In genomic region chr10:79614305-79614643, GRCm38 (mm10) we compare ENCODE assay signal across 10 mouse cellular contexts. TPM values are rescaled to one million over a fixed set of nuclear protein-coding genes. Genes with fewer than 3 reads are reported as not detected.
DNase-seq lines count a peak whose midpoint lies in the region; ATAC-seq lines count a peak whose summit lies in the region.
"Had no signal": no experiment of that assay in that cellular context is flagged by ENCODE, and none has a peak within 500 bp of the region (broad histone marks: within the 10 kb centered on the region; RNA-seq: fewer than 3 reads in every experiment).

No protein-coding gene starts in this region.

- H3K9ac ChIP-seq in neural tube, embryonic 12.5 days, result no peak overlapping the region

- H3K4me1 ChIP-seq in heart, embryonic 10.5 days, result peaks cover 29% of the 10 kb centered on the region
- peaks cover 24% of the 10 kb centered on the region for H3K4me1 ChIP-seq in neural tube, embryonic 12.5 days

- peaks cover 59% of the 10 kb centered on the region for H3K27me3 ChIP-seq in heart, embryonic 10.5 days (ENCODE audit: insufficient read depth, poor library complexity, severe bottlenecking)
- H3K27me3 ChIP-seq in neural tube, embryonic 12.5 days (replicated peaks), result peaks cover 29% of the 10 kb centered on the region

- peak overlapping the region; percentile 100 for H3K4me2 ChIP-seq in neural tube, embryonic 12.5 days (replicated peaks)

- no peak overlapping the region for H3K27ac ChIP-seq in heart, embryonic 10.5 days
- H3K27ac ChIP-seq in neural tube, embryonic 12.5 days, result no peak overlapping the region

- no peaks in the 10 kb centered on the region for H3K36me3 ChIP-seq in heart, embryonic 10.5 days
- 0 out of 2 replicates have a peak, but pooled peaks cover 3% of the 10 kb centered on the region for H3K36me3 ChIP-seq in neural tube, embryonic 12.5 days

- H3K4me3 ChIP-seq in heart, embryonic 10.5 days, result peak overlapping the region; percentile 70
- H3K4me3 ChIP-seq in neural tube, embryonic 12.5 days, result peak overlapping the region; percentile 56; the same call in 1 of the 2 replicates

- WGBS in heart, embryonic 10.5 days, result 72% methylated on average over 1 of the region's 1 CpGs
- 80% methylated on average over 1 of the region's 1 CpGs for WGBS in neural tube, embryonic 12.5 days

- no peak for DNase-seq in heart, embryonic 10.5 days (ENCODE audit: low spot score)
- no peak for DNase-seq in heart, adult 11 months
- no peak for DNase-seq in neural tube, embryonic 10.5 days (ENCODE audit: extremely low spot score, low spot score)
- no peak for DNase-seq in frontal cortex, postnatal 14 days (ENCODE audit: low spot score in 2 of 2)
- DNase-seq in layer of hippocampus, adult 18-20 months (ENCODE audit: low spot score in 2 of 2), result no peak
- no peak for DNase-seq in layer of hippocampus, adult 8-10 months (ENCODE audit: low spot score in 2 of 2)

- no peaks in the 10 kb centered on the region for H3K9me3 ChIP-seq in heart, embryonic 10.5 days
- H3K9me3 ChIP-seq in neural tube, embryonic 12.5 days, result no peaks in the 10 kb centered on the region

- no peak; the same call in 1 of the 2 replicates for ATAC-seq in neural tube, embryonic 12.5 days (ENCODE audit: low FRiP score, low read depth)
- 0 out of 2 replicates have a peak, but pooled peaks have one; percentile 9 for ATAC-seq in megakaryocyte progenitor cell, adult 5-6 weeks (replicated peaks; ENCODE audit: poor library complexity)

RNA-seq across cellular contexts. Expression of gene C2cd4c, which starts 0.4 kb away (rescaled TPM):
- not detected in 2 replicates for polyA plus RNA-seq in heart, embryonic 10.5 days (2016; fragmentation: Nextera tagmentation; extraction: Ambion mirVana)
- polyA plus RNA-seq in neural tube, embryonic 12.5 days (2016; fragmentation: Nextera tagmentation; extraction: Ambion mirVana), result 0.09 TPM in 1 of 2 replicates, not detected in the other
- total RNA-seq in megakaryocyte progenitor cell, adult 5-6 weeks (2015), result not detected in 2 replicates
- not detected in 2 replicates for total RNA-seq in megakaryocyte progenitor cell, adult 5-6 weeks (2017)
- total RNA-seq in layer of hippocampus, adult 18-20 months (2021), result 10 to 100 TPM; 11.7 to 17.0 TPM
- total RNA-seq in layer of hippocampus, adult 8-10 months (2022), result 10 to 100 TPM; 13.4 to 17.6 (median 15.5) TPM

RNA-seq across cellular contexts. Expression of gene Shc2, which starts 23.4 kb away (rescaled TPM):
- polyA plus RNA-seq in heart, embryonic 10.5 days (2016; fragmentation: Nextera tagmentation; extraction: Ambion mirVana), result 2.7 and 6.3 TPM in 2 replicates
- polyA plus RNA-seq in neural tube, embryonic 12.5 days (2016; fragmentation: Nextera tagmentation; extraction: Ambion mirVana), result 35.5 and 43.9 TPM in 2 replicates
- not detected in 2 replicates for total RNA-seq in megakaryocyte progenitor cell, adult 5-6 weeks (2015)
- total RNA-seq in megakaryocyte progenitor cell, adult 5-6 weeks (2017), result not detected in 2 replicates
- 10 to 100 TPM; 41.5 to 43.4 TPM for total RNA-seq in layer of hippocampus, adult 18-20 months (2021)
- 10 to 100 TPM; 41.1 to 51.9 (median 45.4) TPM for total RNA-seq in layer of hippocampus, adult 8-10 months (2022)

RNA-seq across cellular contexts. Expression of gene Theg, which starts 27.1 kb away (rescaled TPM):
- not detected in 2 replicates for polyA plus RNA-seq in heart, embryonic 10.5 days (2016; fragmentation: Nextera tagmentation; extraction: Ambion mirVana)
- not detected in 2 replicates for polyA plus RNA-seq in neural tube, embryonic 12.5 days (2016; fragmentation: Nextera tagmentation; extraction: Ambion mirVana)
- not detected in 2 replicates for total RNA-seq in megakaryocyte progenitor cell, adult 5-6 weeks (2015)
- total RNA-seq in megakaryocyte progenitor cell, adult 5-6 weeks (2017), result not detected in 2 replicates
- under 1 TPM in 1 of 2 experiments, not detected in 1; 0.79 TPM for total RNA-seq in layer of hippocampus, adult 18-20 months (2021)
- total RNA-seq in layer of hippocampus, adult 8-10 months (2022), result under 1 TPM in 1 of 4 experiments, not detected in 3; 0.61 TPM
- polyA plus RNA-seq: large intestine, adult 2 months; neural tube, embryonic 11.5 days had no signal

RNA-seq across cellular contexts. Expression of gene Odf3l2, which starts 31.3 kb away (rescaled TPM):
- not detected in 2 replicates for polyA plus RNA-seq in heart, embryonic 10.5 days (2016; fragmentation: Nextera tagmentation; extraction: Ambion mirVana)
- not detected in 2 replicates for polyA plus RNA-seq in neural tube, embryonic 12.5 days (2016; fragmentation: Nextera tagmentation; extraction: Ambion mirVana)
- not detected in 2 replicates for total RNA-seq in megakaryocyte progenitor cell, adult 5-6 weeks (2015)
- total RNA-seq in megakaryocyte progenitor cell, adult 5-6 weeks (2017), result not detected in 2 replicates
- under 1 TPM in 1 of 2 experiments, not detected in 1; 0.59 TPM for total RNA-seq in layer of hippocampus, adult 18-20 months (2021)
- under 1 TPM in 3 of 4 experiments, not detected in 1; 0.27 to 0.60 (median 0.39) TPM for total RNA-seq in layer of hippocampus, adult 8-10 months (2022)
- polyA plus RNA-seq: neural tube, embryonic 11.5 days had no signal

RNA-seq across cellular contexts. Expression of gene Madcam1, which starts 50.1 kb away (rescaled TPM):
- polyA plus RNA-seq in heart, embryonic 10.5 days (2016; fragmentation: Nextera tagmentation; extraction: Ambion mirVana), result 0.38 and 1.3 TPM in 2 replicates
- polyA plus RNA-seq in neural tube, embryonic 12.5 days (2016; fragmentation: Nextera tagmentation; extraction: Ambion mirVana), result 1.1 and 2.0 TPM in 2 replicates
- total RNA-seq in megakaryocyte progenitor cell, adult 5-6 weeks (2015), result not detected in 2 replicates
- not detected in 2 replicates for total RNA-seq in megakaryocyte progenitor cell, adult 5-6 weeks (2017)
- not detected for total RNA-seq in layer of hippocampus, adult 18-20 months (2021)
- total RNA-seq in layer of hippocampus, adult 8-10 months (2022), result not detected

Comparison
In these comparisons a context has a peak if more than half of its experiments do, and no peak if none do; other contexts are left out.
1. RNA of gene C2cd4c, which starts 0.4 kb away (total RNA-seq): 11.7 to 17.0 TPM in layer of hippocampus, adult 18-20 months and 13.4 to 17.6 TPM in layer of hippocampus, adult 8-10 months; not detected in megakaryocyte progenitor cell, adult 5-6 weeks; every median in the first group is over 10 times any median in the second.
2. RNA of gene Shc2, which starts 23.4 kb away (total RNA-seq): 41.1 to 51.9 TPM in layer of hippocampus, adult 8-10 months and 41.5 to 43.4 TPM in layer of hippocampus, adult 18-20 months; not detected in megakaryocyte progenitor cell, adult 5-6 weeks; every median in the first group is over 10 times any median in the second.